Mouse (Mus musculus): ENCODE measurements around the gene Soga1.

GRCm38 (mm10) chr2:157055721-157056120, 23.3 kb downstream of the Soga1 start:
- TF ChIP-seq GATA1 (IDR thresholded peaks at IDR 0.05; ENCODE audit: borderline replicate concordance, low read length) = no peak
- no peak for TF ChIP-seq FLI1 (IDR thresholded peaks at IDR 0.05; ENCODE audit: low read length)

Data from megakaryocyte, embryonic 14.5 days (primary cell).